Mouse (Mus musculus) heart, embryonic 13.5 days (tissue): Measurements from ENCODE around the gene Pde7b. TPM values are rescaled to one million over a fixed set of nuclear protein-coding genes. Genes with fewer than 3 reads are reported as not detected.
A peak's percentile ranks its signal among the peaks of the same experiment; 100 is the strongest.

Experiments
- ATAC-seq: fragments of 200-750 bp; cut with Nextera tagmentation; 2 replicates; pipeline ENCODE4 v1.8.0; 2017; ENCODE audit warnings: moderate TSS enrichment; ENCODE audit not compliant: insufficient number of reproducible peaks, low FRiP score, low TSS enrichment; ENCODE audit errors: extremely low read depth
- H3K27ac ChIP-seq: fragments of 300-500 bp; sonication (generic); replicated peaks from 2 replicates; pipeline ENCODE4 v1.5.1; 2015; ENCODE audit warnings: moderate library complexity, mild to moderate bottlenecking, inconsistent platforms
- H3K27me3 ChIP-seq: fragments of 300-500 bp; sonication (generic); replicated peaks from 2 replicates; pipeline ENCODE4 v1.6.1; 2015; ENCODE audit warnings: mild to moderate bottlenecking, inconsistent platforms
- H3K36me3 ChIP-seq: fragments of 300-500 bp; sonication (generic); 2 replicates; pipeline ENCODE4 v1.6.1; 2015; ENCODE audit warnings: mild to moderate bottlenecking, inconsistent platforms
- H3K4me1 ChIP-seq: fragments of 300-500 bp; sonication (generic); 2 replicates; pipeline ENCODE4 v1.6.1; 2015; ENCODE audit warnings: inconsistent platforms
- H3K4me2 ChIP-seq: fragments of 300-500 bp; sonication (generic); 2 replicates; pipeline ENCODE4 v1.6.1; 2015; ENCODE audit warnings: inconsistent platforms, mild to moderate bottlenecking, moderate library complexity
- H3K4me3 ChIP-seq: fragments of 300-500 bp; sonication (generic); 2 replicates; pipeline ENCODE4 v1.5.1; 2015; ENCODE audit warnings: moderate library complexity, mild to moderate bottlenecking, inconsistent platforms
- H3K9ac ChIP-seq: fragments of 300-500 bp; sonication (generic); 2 replicates; pipeline ENCODE4 v1.6.1; 2015; ENCODE audit warnings: inconsistent platforms, mild to moderate bottlenecking, moderate library complexity
- H3K9me3 ChIP-seq: fragments of 300-500 bp; sonication (generic); 2 replicates; pipeline ENCODE4 v1.6.1; 2016; ENCODE audit warnings: inconsistent platforms
- WGBS: fragments of 180-500 bp; shearing (Covaris S2); methylation state at CpG from one replicate; pipeline ENCODE4 v1.1.7; 2015; ENCODE audit warnings: mixed read lengths; 5-methylcytosine and 5-hydroxymethylcytosine counted together
- polyA plus RNA-seq: library from polyadenylated mRNA; unstranded; fragments of >200 nt; fragmentation: Nextera tagmentation; extraction: Ambion mirVana; gene quantifications from 2 replicates; pipeline ENCODE4 v1.2.1, GENCODE M21; 2015

Gene Pde7b
- polyA plus RNA-seq, 1 experiment from 2014 or later, result 9.1 TPM

DNA sequence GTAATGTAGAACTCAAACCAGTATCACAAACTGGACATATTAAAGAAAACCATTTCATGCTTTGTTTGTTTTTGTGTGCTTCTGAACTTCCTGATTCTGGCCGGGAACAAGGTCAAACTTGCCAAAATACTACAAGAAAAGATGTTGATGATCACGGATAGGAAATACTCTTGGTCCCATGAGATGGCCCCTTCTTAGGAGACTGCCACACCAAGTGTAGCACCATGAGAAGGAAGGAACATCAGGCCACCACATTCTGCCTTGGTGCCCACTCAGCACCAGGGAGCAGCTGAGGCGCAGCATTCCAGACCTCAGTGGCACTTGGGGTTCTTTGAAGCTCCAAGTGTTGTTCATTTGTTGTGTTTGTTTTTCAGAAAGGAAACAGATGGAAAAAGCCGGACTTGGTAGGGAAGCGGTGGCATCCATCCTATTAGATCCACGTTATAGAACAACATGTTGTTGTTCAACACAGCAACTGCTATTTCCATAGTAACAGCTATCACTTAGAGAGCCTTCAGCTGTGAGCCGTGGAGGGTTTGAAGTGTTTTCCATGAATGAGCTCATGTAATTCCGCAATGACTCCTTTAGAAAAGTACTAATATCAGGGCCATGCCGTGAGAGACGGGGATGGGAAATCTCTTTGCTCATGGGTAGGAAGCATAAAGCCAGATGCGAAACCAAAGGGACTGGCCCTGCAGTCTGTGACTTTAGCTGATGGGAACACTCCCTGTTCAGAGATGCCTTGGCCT is 232.5 kb downstream of the Pde7b start:
- WGBS, result 38% methylated on average over 11 of the region's 11 CpGs
- no peaks in the 10 kb centered on the region for H3K9me3 ChIP-seq
- no peak for ATAC-seq
- peak overlapping the region; percentile 35; the same call in 1 of the 2 replicates for H3K4me2 ChIP-seq
- no peaks in the 10 kb centered on the region for H3K36me3 ChIP-seq
- H3K9ac ChIP-seq, result peak overlapping the region; percentile 17; the same call in 1 of the 2 replicates
- no peaks in the 10 kb centered on the region for H3K27me3 ChIP-seq
- H3K4me1 ChIP-seq, result peaks cover 55% of the 10 kb centered on the region
- no peak overlapping the region for H3K4me3 ChIP-seq
- peak overlapping the region; percentile 80 for H3K27ac ChIP-seq

DNA sequence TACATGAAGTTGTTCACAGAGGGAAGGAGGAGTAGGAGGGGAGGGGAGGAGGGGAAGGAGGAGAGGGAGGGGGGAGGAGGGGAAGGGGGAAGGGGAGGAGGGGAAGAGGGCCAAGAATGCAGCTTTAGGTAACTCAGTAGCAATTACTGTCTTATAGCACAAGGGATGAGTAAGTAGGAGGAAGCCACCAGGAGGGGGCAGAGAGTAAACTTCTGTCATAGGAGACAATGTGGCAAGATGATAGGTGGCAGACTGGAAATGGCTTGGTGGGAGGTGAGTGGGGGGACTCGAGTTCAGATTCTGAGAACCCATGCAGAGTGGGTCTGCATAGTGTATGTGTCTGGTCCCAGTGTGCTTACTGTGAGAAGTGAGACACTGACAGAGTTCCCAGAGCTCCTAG is 234.1 kb downstream of the Pde7b start:
- Histone ChIP-seq H3K4me1 (peaks cover 69% of the 10 kb centered on the region), H3K27me3 (no peaks in the 10 kb centered on the region), H3K9me3 (no peaks in the 10 kb centered on the region), H3K4me3 (no peak overlapping the region), H3K9ac (no peak overlapping the region), H3K27ac (no peak overlapping the region; the same call in 1 of the 2 replicates), H3K4me2 (no peak overlapping the region), H3K36me3 (no peaks in the 10 kb centered on the region)
- no peak for ATAC-seq
- WGBS, result 35% methylated on average over 1 of the region's 1 CpGs

GRCm38 (mm10) chr10:20490281-20490680 is 234.6 kb downstream of the Pde7b start:
- Histone ChIP-seq H3K4me3 (no peak overlapping the region), H3K27me3 (no peaks in the 10 kb centered on the region), H3K9ac (no peak overlapping the region), H3K9me3 (no peaks in the 10 kb centered on the region), H3K4me1 (peaks cover 74% of the 10 kb centered on the region), H3K36me3 (no peaks in the 10 kb centered on the region), H3K27ac (peak overlapping the region; percentile 3; the same call in 1 of the 2 replicates), H3K4me2 (no peak overlapping the region)
- WGBS, result 74% methylated on average over 8 of the region's 8 CpGs
- no peak for ATAC-seq

GRCm38 (mm10) chr10:20486461-20487253 is 238.2 kb downstream of the Pde7b start:
- Histone ChIP-seq H3K27me3 (no peaks in the 10 kb centered on the region), H3K4me1 (peaks cover 63% of the 10 kb centered on the region), H3K9ac (peak overlapping the region; percentile 56), H3K36me3 (no peaks in the 10 kb centered on the region), H3K27ac (peak overlapping the region; percentile 89), H3K9me3 (no peaks in the 10 kb centered on the region), H3K4me3 (peak overlapping the region; percentile 20), H3K4me2 (peak overlapping the region; percentile 59)
- WGBS, result 13% methylated on average over 19 of the region's 19 CpGs
- peak; percentile 88 for ATAC-seq

GRCm38 (mm10) chr10:20485816-20486215 is 239.1 kb downstream of the Pde7b start:
- no peak for ATAC-seq
- peaks cover 65% of the 10 kb centered on the region for H3K4me1 ChIP-seq
- peak overlapping the region; percentile 56; the same call in 1 of the 2 replicates for H3K9ac ChIP-seq
- no peaks in the 10 kb centered on the region for H3K36me3 ChIP-seq
- no peak overlapping the region for H3K4me3 ChIP-seq
- H3K27me3 ChIP-seq, result no peaks in the 10 kb centered on the region
- 64% methylated on average over 3 of the region's 3 CpGs for WGBS
- no peaks in the 10 kb centered on the region for H3K9me3 ChIP-seq
- H3K4me2 ChIP-seq, result no peak overlapping the region
- H3K27ac ChIP-seq, result peak overlapping the region; percentile 89

GRCm38 (mm10) chr10:20479481-20479880 is 245.4 kb downstream of the Pde7b start:
- ATAC-seq, result no peak
- 73% methylated on average over 8 of the region's 8 CpGs for WGBS
- Histone ChIP-seq H3K9me3 (no peaks in the 10 kb centered on the region), H3K9ac (no peak overlapping the region), H3K4me2 (no peak overlapping the region), H3K4me1 (peaks cover 45% of the 10 kb centered on the region), H3K27ac (0 out of 2 replicates have a peak overlapping the region, but pooled peaks have one; percentile 9), H3K4me3 (no peak overlapping the region), H3K36me3 (no peaks in the 10 kb centered on the region), H3K27me3 (no peaks in the 10 kb centered on the region)

DNA sequence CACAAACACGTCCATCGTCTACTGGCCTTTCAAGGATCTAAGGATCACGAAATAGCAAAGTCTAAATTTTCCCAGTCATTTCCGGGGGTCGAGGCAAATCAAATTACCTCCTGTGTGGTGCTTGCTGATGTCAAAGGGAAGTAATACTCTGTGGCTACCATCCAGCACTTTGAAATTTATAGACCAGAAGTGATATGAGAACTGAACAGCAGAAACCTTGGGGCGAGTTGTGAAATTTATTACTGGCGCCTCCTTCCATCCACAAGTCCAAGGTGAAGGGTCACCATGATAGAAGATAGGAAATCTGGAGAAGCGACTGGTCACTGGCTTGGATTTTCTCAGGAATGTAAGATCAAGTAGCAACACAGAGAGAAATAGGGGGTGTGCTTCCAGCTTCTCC is 246.4 kb downstream of the Pde7b start:
- WGBS, result 70% methylated on average over 8 of the region's 8 CpGs
- H3K4me2 ChIP-seq, result no peak overlapping the region
- no peaks in the 10 kb centered on the region for H3K9me3 ChIP-seq
- no peaks in the 10 kb centered on the region for H3K36me3 ChIP-seq
- no peak overlapping the region for H3K4me3 ChIP-seq
- 0 out of 2 replicates have a peak overlapping the region, but pooled peaks have one; percentile 8 for H3K27ac ChIP-seq
- ATAC-seq, result no peak
- H3K27me3 ChIP-seq, result no peaks in the 10 kb centered on the region
- H3K9ac ChIP-seq, result no peak overlapping the region
- H3K4me1 ChIP-seq, result peaks cover 51% of the 10 kb centered on the region

- H3K4me1 ChIP-seq, result peaks cover 29% of the 10 kb centered on the region
- no peak overlapping the region for H3K27ac ChIP-seq
- no peaks in the 10 kb centered on the region for H3K9me3 ChIP-seq
- H3K9ac ChIP-seq, result no peak overlapping the region
- H3K4me3 ChIP-seq, result no peak overlapping the region
- ATAC-seq, result no peak
- H3K27me3 ChIP-seq, result no peaks in the 10 kb centered on the region
- H3K4me2 ChIP-seq, result no peak overlapping the region
- H3K36me3 ChIP-seq, result no peaks in the 10 kb centered on the region
- WGBS, result 52% methylated on average over 7 of the region's 7 CpGs
These were observed 250.0 kb downstream of the Pde7b start for GRCm38 (mm10) chr10:20474831-20475230.

DNA sequence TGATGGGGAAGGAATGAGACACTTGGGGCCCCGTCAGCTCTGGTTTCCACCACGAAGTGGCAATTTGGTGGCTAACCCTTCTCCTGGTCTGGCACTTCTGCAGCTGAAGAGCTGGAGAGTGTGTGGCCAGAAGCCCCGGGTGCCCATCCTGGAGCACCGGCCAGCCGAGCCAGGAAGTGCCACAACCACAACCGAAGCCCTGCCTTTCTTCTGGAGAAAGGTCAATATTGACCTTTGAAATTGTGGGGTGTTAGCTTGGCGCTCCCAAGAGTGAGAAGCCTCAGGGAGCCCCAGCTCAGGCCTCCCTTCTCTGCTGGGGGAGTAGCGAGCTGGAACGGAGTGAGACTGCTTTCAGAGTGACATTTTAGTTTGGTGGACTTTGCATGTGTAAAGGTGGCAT is 250.8 kb downstream of the Pde7b start:
- H3K27me3 ChIP-seq, result no peaks in the 10 kb centered on the region
- H3K4me2 ChIP-seq, result no peak overlapping the region
- H3K36me3 ChIP-seq, result no peaks in the 10 kb centered on the region
- no peak for ATAC-seq
- H3K4me3 ChIP-seq, result no peak overlapping the region
- peaks cover 23% of the 10 kb centered on the region for H3K4me1 ChIP-seq
- no peak overlapping the region for H3K27ac ChIP-seq
- H3K9ac ChIP-seq, result no peak overlapping the region
- WGBS, result 70% methylated on average over 9 of the region's 9 CpGs
- H3K9me3 ChIP-seq, result no peaks in the 10 kb centered on the region

- WGBS, result 86% methylated on average over 5 of the region's 5 CpGs
- Histone ChIP-seq H3K36me3 (no peaks in the 10 kb centered on the region), H3K4me2 (no peak overlapping the region), H3K4me3 (no peak overlapping the region), H3K27me3 (no peaks in the 10 kb centered on the region), H3K9ac (no peak overlapping the region), H3K4me1 (peaks cover 17% of the 10 kb centered on the region), H3K9me3 (no peaks in the 10 kb centered on the region), H3K27ac (no peak overlapping the region)
- ATAC-seq, result no peak
These were observed 251.4 kb downstream of the Pde7b start for GRCm38 (mm10) chr10:20473505-20473904.

DNA sequence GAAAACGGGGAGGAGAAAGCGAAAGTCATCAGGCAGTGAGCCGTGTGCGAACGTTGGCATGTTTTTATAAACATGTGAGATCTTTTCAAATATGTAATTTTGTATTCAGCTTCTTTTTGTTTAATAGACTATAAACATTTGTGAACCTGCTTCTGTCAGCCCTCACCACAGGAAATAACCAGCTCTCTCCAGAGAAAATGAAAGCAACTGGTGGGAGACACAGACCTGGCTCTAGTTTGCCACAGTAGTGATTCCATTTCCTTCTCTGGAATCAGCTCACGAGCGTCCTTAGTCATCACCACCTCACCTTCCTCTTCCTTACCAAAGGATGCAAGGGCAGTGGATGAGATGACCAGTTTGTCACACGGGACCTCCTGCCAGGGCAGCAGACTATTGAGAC is 252.9 kb downstream of the Pde7b start:
- Histone ChIP-seq H3K36me3 (no peaks in the 10 kb centered on the region), H3K4me1 (peaks cover 20% of the 10 kb centered on the region), H3K27ac (no peak overlapping the region), H3K4me3 (no peak overlapping the region), H3K9ac (no peak overlapping the region), H3K4me2 (no peak overlapping the region), H3K27me3 (no peaks in the 10 kb centered on the region), H3K9me3 (no peaks in the 10 kb centered on the region)
- no peak for ATAC-seq
- 79% methylated on average over 8 of the region's 8 CpGs for whole genome bisulfite sequencing
